23 mouse cellular contexts compared by ENCODE assay signal in genomic region chr2:170282463-170282862, GRCm38 (mm10).
"Had no signal": no experiment of that assay in that cellular context is flagged by ENCODE, and none has a peak within 500 bp of the region (broad histone marks: within the 10 kb centered on the region; RNA-seq: fewer than 3 reads in every experiment).

No protein-coding gene starts in this region.

- H3K27ac ChIP-seq: limb, embryonic 12.5 days; limb, embryonic 15.5 days; liver, embryonic 12.5 days; liver, embryonic 15.5 days; lung, embryonic 15.5 days; neural tube, embryonic 12.5 days; neural tube, embryonic 15.5 days; stomach, postnatal 0 days had no signal

- DNase-seq: kidney, adult 18-20 months; kidney, postnatal 10 days; kidney, postnatal 36 days; left cerebral cortex, postnatal 4 days; lung, adult 18-20 months; lung, postnatal 10 days; lung, postnatal 36 days; midbrain, embryonic 14.5 days; right cerebral cortex, adult 18-20 months; right cerebral cortex, postnatal 14 days; right cerebral cortex, postnatal 4 days; thymus, adult 2 months; thymus, postnatal 14 days had no signal

- H3K9ac ChIP-seq: limb, embryonic 12.5 days; limb, embryonic 15.5 days; liver, embryonic 12.5 days; liver, embryonic 15.5 days; lung, embryonic 15.5 days; neural tube, embryonic 12.5 days; neural tube, embryonic 15.5 days had no signal

- ATAC-seq: liver, embryonic 12.5 days had no signal

- H3K36me3 ChIP-seq: limb, embryonic 12.5 days; limb, embryonic 15.5 days; liver, embryonic 12.5 days; liver, embryonic 15.5 days; lung, embryonic 15.5 days; neural tube, embryonic 12.5 days; neural tube, embryonic 15.5 days had no signal

- H3K27me3 ChIP-seq: lung, embryonic 15.5 days had no signal

- H3K4me2 ChIP-seq: limb, embryonic 12.5 days; limb, embryonic 15.5 days; liver, embryonic 12.5 days; liver, embryonic 15.5 days; lung, embryonic 15.5 days; midbrain, embryonic 11.5 days; neural tube, embryonic 12.5 days; neural tube, embryonic 15.5 days had no signal

- H3K4me3 ChIP-seq: limb, embryonic 12.5 days; limb, embryonic 15.5 days; liver, embryonic 12.5 days; liver, embryonic 15.5 days; lung, embryonic 15.5 days; megakaryocyte, embryonic 14.5 days; neural tube, embryonic 12.5 days; neural tube, embryonic 15.5 days had no signal

- H3K9me3 ChIP-seq: limb, embryonic 12.5 days; limb, embryonic 15.5 days; liver, embryonic 12.5 days; liver, embryonic 15.5 days; lung, embryonic 15.5 days; megakaryocyte, embryonic 14.5 days; neural tube, embryonic 12.5 days; neural tube, embryonic 15.5 days had no signal
